Mouse (Mus musculus) liver, embryonic 12.5 days (tissue): ENCODE measurements around the gene Dip2c. TPM values are rescaled to one million over a fixed set of nuclear protein-coding genes. Genes with fewer than 3 reads are reported as not detected.

Experiments used
- ATAC-seq: fragments of 200-750 bp; cut with Nextera tagmentation; 2 replicates; pipeline ENCODE4 v1.8.0; 2017; ENCODE audit warnings: moderate number of reproducible peaks, mild to moderate bottlenecking, moderate library complexity
- H3K27ac ChIP-seq: fragments of 300-500 bp; sonication (generic); 2 replicates; pipeline ENCODE4 v1.5.1; 2016; ENCODE audit warnings: mild to moderate bottlenecking
- H3K27me3 ChIP-seq: fragments of 300-500 bp; sonication (generic); replicated peaks from 2 replicates; pipeline ENCODE4 v1.6.1; 2016; ENCODE audit warnings: mild to moderate bottlenecking, moderate library complexity
- H3K36me3 ChIP-seq: fragments of 300-500 bp; sonication (generic); 2 replicates; pipeline ENCODE4 v1.6.1; 2016; ENCODE audit warnings: mild to moderate bottlenecking, moderate library complexity
- H3K4me1 ChIP-seq: fragments of 300-500 bp; sonication (generic); 2 replicates; pipeline ENCODE4 v1.6.1; 2016
- H3K4me2 ChIP-seq: fragments of 300-500 bp; sonication (generic); 2 replicates; pipeline ENCODE4 v1.6.1; 2016; ENCODE audit warnings: mild to moderate bottlenecking, moderate library complexity
- H3K4me3 ChIP-seq: fragments of 300-500 bp; sonication (generic); 2 replicates; pipeline ENCODE4 v1.5.1; 2016; ENCODE audit warnings: mild to moderate bottlenecking, moderate library complexity
- H3K9ac ChIP-seq: fragments of 300-500 bp; sonication (generic); 2 replicates; pipeline ENCODE4 v1.6.1; 2016; ENCODE audit warnings: mild to moderate bottlenecking, moderate library complexity
- H3K9me3 ChIP-seq: fragments of 300-500 bp; sonication (generic); replicated peaks from 2 replicates; pipeline ENCODE4 v1.6.1; 2016; ENCODE audit warnings: mild to moderate bottlenecking, moderate library complexity
- WGBS: fragments of 180-500 bp; shearing (Covaris S2); methylation state at CpG from one replicate; pipeline ENCODE4 v1.1.7; 2016; ENCODE audit not compliant: insufficient replicate concordance; 5-methylcytosine and 5-hydroxymethylcytosine counted together
- polyA plus RNA-seq: library from polyadenylated mRNA; unstranded; fragments of >200 nt; fragmentation: Nextera tagmentation; extraction: Ambion mirVana; gene quantifications from 2 replicates; pipeline ENCODE4 v1.2.1, GENCODE M21; 2016

Dip2c gene
- polyA plus RNA-seq, 1 experiment from 2014 or later: 1.2 TPM

DNA sequence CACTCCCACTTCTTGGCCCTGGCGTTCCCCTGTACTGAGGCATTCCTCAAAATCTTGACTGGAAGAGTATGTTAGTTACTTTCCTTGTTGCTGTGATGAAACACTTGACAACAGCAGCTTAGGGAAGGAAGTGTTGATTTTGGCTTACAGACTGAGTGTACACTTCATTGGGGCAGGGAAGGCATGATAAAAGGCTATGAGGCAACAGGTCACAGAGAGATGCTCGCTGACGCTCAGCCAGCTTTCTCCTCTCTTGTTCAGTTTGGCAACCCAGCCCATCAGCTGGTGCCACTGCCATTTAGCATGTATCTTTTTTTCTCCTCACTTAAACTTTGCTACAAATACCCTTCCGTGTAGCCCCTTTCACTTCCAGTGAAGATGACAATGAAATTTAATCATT is 302.1 kb downstream of the Dip2c start:
- H3K9me3 ChIP-seq: no peaks in the 10 kb centered on the region
- no peaks in the 10 kb centered on the region for H3K36me3 ChIP-seq
- no peaks in the 10 kb centered on the region for H3K27me3 ChIP-seq
- H3K4me2 ChIP-seq: no peak overlapping the region
- 70% methylated on average over 4 of the region's 4 CpGs for WGBS
- H3K4me1 ChIP-seq: no peaks in the 10 kb centered on the region
- no peak for ATAC-seq
- no peak overlapping the region for H3K4me3 ChIP-seq
- no peak overlapping the region for H3K27ac ChIP-seq
- no peak overlapping the region for H3K9ac ChIP-seq

DNA sequence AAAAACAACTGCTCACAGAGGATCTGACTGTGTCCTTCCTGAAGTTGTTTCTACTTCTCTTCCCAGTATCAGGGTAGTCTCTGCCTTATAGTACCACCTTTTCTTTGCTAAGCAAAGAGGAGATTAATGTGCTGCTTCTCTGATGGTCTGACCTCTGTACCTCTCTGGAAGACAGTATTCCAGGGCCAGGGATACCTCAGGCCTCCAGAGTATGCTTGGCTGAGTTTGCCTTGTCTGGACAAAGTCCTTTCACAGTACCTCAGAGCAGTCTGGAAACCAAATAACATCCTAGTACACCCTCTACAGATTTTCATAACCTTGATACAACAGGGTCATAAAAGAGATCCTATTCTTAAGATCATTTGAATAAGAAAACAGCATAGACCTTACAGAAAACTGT is 305.5 kb downstream of the Dip2c start:
- Histone ChIP-seq H3K27me3 (no peaks in the 10 kb centered on the region), H3K9ac (no peak overlapping the region), H3K36me3 (no peaks in the 10 kb centered on the region), H3K9me3 (no peaks in the 10 kb centered on the region), H3K4me3 (no peak overlapping the region), H3K4me2 (no peak overlapping the region), H3K27ac (no peak overlapping the region), H3K4me1 (no peaks in the 10 kb centered on the region)
- no peak for ATAC-seq

DNA sequence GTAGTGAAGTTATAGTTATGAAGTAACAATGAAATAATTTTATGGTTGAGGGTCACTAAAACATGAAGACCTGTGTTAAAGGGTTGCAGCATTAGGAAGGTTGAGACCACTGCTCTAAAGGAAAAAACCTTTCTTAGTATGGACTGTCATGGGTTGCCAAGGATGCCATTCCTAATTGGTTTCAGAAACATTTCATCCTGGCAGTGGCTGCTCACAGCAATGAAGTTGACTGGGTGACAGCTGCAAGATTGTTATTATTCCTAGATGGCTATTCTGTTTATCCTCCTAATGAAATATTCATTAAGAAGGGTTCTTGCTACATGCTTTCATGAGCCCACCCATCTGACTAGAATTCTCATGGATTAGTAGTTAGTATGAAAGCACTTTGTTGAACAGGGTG is 307.3 kb downstream of the Dip2c start:
- Histone ChIP-seq H3K27ac (no peak overlapping the region), H3K9ac (no peak overlapping the region), H3K9me3 (no peaks in the 10 kb centered on the region), H3K4me2 (no peak overlapping the region), H3K27me3 (no peaks in the 10 kb centered on the region), H3K36me3 (no peaks in the 10 kb centered on the region), H3K4me1 (no peaks in the 10 kb centered on the region), H3K4me3 (no peak overlapping the region)
- ATAC-seq: no peak

DNA sequence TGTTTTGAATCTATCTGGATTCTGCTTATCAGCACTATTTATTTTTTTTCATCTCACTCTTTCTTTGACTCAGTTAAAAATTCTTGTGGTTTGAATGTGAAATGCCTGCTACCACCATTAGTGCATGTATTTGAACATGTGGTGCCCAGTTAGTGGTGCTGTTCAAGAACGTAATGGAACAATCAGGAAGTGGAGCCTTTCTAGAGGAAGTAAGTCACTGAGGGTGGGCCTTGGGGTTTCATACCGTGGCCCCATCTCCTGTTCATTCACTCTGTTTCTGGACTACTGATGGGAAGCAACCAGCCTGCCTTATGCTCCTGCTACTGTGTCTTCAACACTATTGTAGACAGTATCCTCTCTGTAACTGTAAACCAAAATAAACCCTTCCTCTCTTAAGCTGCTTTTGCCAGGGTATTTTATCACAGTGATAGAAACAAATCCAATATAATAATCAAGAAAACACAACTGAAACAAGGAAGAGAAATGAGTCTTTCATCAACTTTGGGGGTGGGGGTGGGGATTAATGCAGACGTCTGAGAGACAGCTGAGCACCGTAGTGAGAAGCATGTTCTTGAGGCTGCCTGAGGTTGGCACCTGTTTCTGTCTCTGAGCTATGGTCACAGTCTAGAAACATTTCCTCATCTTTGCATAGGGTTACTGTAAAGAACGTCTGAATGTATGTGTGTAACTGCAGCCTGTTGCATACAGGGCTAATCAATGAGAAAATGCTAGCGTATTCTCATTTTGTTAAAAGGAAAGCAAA is 323.2 kb downstream of the Dip2c start:
- Histone ChIP-seq H3K4me2 (no peak overlapping the region), H3K4me1 (no peaks in the 10 kb centered on the region), H3K27ac (no peak overlapping the region), H3K9ac (no peak overlapping the region), H3K27me3 (no peaks in the 10 kb centered on the region), H3K36me3 (no peaks in the 10 kb centered on the region), H3K4me3 (no peak overlapping the region), H3K9me3 (no peaks in the 10 kb centered on the region)
- 50% methylated on average over 6 of the region's 6 CpGs for WGBS
- ATAC-seq: no peak

DNA sequence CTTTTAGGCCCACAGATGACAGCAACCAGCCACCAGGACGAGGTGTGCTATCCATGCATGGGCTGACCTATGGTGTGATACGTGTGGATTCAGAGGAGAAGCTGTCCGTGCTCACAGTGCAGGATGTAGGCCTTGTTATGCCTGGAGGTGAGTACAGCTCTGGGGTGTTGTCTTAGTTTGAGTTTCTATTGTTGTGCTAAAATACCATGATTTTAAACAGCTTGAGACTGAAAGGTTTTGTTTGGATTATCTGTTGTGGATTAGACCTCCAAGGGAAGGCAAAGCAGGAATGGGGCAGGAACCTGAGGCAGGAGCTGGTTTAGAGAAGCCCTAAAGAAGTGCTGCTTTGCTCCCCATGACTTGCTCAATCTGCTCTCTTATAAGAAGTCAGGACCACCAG is 325.0 kb downstream of the Dip2c start:
- Histone ChIP-seq H3K27ac (no peak overlapping the region), H3K4me2 (no peak overlapping the region), H3K9me3 (no peaks in the 10 kb centered on the region), H3K36me3 (no peaks in the 10 kb centered on the region), H3K4me3 (no peak overlapping the region), H3K27me3 (no peaks in the 10 kb centered on the region), H3K9ac (no peak overlapping the region), H3K4me1 (no peaks in the 10 kb centered on the region)
- 63% methylated on average over 3 of the region's 3 CpGs for WGBS
- no peak for ATAC-seq

DNA sequence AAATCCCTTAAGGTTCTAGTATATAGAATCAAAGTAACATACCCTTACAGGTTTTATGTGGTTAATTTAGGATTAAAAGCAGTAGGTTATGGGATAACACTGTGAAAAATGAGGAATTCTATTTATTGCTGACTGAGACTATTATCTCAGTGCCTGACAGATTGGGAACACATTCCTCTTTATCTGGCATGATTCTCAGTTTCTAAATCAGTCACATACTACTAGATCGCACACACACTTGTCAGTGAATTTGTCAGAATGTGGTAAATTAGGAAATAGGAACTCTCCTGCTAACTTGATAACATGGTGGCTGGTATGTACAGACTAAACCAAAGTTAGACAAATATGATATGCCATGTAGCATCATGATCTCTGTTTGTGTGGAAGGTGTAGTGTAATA is 334.9 kb downstream of the Dip2c start:
- no peak overlapping the region for H3K27ac ChIP-seq
- no peak for ATAC-seq
- H3K4me3 ChIP-seq: no peak overlapping the region
- WGBS: 59% methylated on average over 1 of the region's 1 CpGs
- H3K27me3 ChIP-seq: no peaks in the 10 kb centered on the region
- H3K9me3 ChIP-seq: no peaks in the 10 kb centered on the region
- H3K4me2 ChIP-seq: no peak overlapping the region
- H3K36me3 ChIP-seq: no peaks in the 10 kb centered on the region
- no peaks in the 10 kb centered on the region for H3K4me1 ChIP-seq
- H3K9ac ChIP-seq: no peak overlapping the region

DNA sequence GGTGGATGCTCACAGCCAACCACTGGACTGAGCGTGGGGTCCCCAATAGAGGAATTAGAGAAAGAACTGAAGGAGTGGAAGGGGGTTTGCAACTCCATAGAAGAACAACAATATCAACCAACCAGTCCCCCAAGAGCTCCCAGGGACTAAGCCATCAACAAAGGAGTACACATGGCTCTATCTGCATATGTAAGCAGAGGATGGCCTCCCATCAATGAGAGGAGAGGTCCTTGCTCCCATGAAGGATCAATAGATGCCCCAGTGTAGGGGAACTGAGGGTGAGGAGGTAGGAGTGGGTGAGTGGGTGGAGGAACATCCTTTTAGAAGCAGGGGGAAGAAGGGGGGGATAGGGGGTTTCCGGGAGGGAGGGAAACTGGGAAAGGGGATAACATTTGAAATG is 356.4 kb downstream of the Dip2c start:
- Histone ChIP-seq H3K9ac (no peak overlapping the region), H3K4me1 (0 out of 2 replicates have a peak, but pooled peaks cover 3% of the 10 kb centered on the region), H3K4me2 (no peak overlapping the region), H3K4me3 (no peak overlapping the region), H3K36me3 (no peaks in the 10 kb centered on the region), H3K27ac (no peak overlapping the region), H3K27me3 (no peaks in the 10 kb centered on the region), H3K9me3 (no peaks in the 10 kb centered on the region)
- WGBS: 72% methylated on average over 2 of the region's 2 CpGs
- no peak for ATAC-seq

DNA sequence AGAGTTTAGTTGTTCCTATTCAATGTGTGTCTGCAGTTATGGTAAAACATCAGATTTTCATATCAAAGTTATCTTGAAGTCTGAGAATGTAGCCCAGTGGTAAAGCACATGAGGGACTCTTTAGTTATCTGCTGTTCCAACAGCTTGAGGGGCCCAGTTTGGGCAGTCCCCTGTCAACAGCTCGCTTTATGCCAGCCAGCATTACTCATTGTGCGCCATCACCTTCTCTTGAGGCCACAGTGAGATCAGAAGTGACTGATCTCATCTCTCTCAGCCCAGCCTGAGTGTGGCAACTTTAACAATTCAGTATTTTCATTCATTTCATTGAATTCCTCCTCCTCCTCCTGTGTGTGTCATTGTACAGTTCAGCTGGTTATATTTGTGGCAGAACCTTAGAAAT is 359.6 kb downstream of the Dip2c start:
- Histone ChIP-seq H3K9ac (no peak overlapping the region), H3K4me2 (no peak overlapping the region), H3K4me1 (peaks cover 7% of the 10 kb centered on the region; the same call in 1 of the 2 replicates), H3K36me3 (no peaks in the 10 kb centered on the region), H3K27ac (no peak overlapping the region), H3K9me3 (no peaks in the 10 kb centered on the region), H3K4me3 (no peak overlapping the region), H3K27me3 (no peaks in the 10 kb centered on the region)
- WGBS: 56% methylated on average over 2 of the region's 2 CpGs
- ATAC-seq: no peak

DNA sequence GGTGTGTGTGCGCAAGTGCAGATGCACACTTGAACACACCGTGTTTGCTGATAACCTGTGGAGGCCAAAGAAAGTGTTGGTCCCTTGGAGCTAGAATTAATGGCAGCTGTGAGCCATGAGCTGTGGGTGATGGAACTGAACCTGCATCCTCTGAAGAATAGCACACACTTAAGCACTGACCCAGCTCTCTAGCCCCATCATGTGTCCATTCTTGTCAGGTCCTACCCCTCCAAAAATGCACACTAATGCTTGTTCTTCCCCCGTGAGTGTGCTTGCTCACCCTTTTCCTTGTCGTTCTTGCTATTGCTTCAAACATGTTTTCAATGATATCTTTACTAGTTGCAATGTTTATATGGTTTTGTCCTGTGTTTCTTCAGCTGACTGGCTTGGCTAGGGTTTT is 360.2 kb downstream of the Dip2c start:
- Histone ChIP-seq H3K36me3 (no peaks in the 10 kb centered on the region), H3K4me1 (peaks cover 7% of the 10 kb centered on the region; the same call in 1 of the 2 replicates), H3K27ac (no peak overlapping the region), H3K4me2 (no peak overlapping the region), H3K27me3 (no peaks in the 10 kb centered on the region), H3K9ac (no peak overlapping the region), H3K4me3 (no peak overlapping the region), H3K9me3 (no peaks in the 10 kb centered on the region)
- 51% methylated on average over 4 of the region's 4 CpGs for WGBS
- ATAC-seq: no peak

DNA sequence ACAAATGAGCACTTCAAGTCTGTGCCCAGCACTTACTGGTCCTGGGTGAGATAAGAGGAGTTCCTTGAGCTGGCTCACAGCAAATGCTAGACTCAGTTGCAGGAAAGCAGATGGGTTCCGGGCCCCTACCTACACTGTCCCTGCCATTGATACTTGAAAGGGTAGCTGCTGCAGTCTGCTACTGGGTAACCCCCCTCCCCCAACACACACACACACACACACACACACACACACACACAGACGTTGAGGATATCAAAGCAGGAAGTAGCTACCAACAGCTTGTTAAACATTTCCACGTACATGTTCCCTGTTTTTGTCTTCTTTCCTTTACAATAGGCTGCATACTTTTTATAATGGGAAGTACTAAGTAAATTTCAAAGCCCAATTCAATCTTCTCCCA is 361.6 kb downstream of the Dip2c start:
- 38% methylated on average over 3 of the region's 3 CpGs for WGBS
- H3K4me2 ChIP-seq: no peak overlapping the region
- ATAC-seq: no peak
- H3K27ac ChIP-seq: no peak overlapping the region
- H3K4me3 ChIP-seq: no peak overlapping the region
- H3K4me1 ChIP-seq: peaks cover 7% of the 10 kb centered on the region; the same call in 1 of the 2 replicates
- no peak overlapping the region for H3K9ac ChIP-seq
- no peaks in the 10 kb centered on the region for H3K27me3 ChIP-seq
- H3K36me3 ChIP-seq: no peaks in the 10 kb centered on the region
- no peaks in the 10 kb centered on the region for H3K9me3 ChIP-seq

DNA sequence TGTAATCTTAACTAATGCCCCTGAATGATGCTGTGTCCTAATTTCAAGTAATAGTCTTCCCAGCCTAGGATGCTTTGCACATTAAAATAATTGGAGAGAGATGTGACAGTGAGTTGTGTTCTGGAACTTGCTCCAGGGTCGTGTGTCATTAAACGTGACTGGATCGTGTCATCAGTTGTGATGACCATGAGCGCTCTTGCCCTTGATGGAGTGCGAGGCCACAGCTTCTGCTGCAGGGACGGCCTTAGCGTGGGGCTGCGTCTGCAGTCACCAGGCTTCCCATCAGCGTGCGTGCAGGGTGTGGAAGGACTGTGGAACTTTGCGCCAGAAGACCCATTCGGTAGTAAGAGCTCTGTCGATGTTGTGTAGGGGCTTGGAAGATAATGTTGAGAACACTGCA is 372.4 kb downstream of the Dip2c start:
- H3K4me1 ChIP-seq: no peaks in the 10 kb centered on the region
- no peak overlapping the region for H3K4me2 ChIP-seq
- no peaks in the 10 kb centered on the region for H3K9me3 ChIP-seq
- no peaks in the 10 kb centered on the region for H3K36me3 ChIP-seq
- no peak overlapping the region for H3K9ac ChIP-seq
- no peak overlapping the region for H3K4me3 ChIP-seq
- no peak overlapping the region for H3K27ac ChIP-seq
- 87% methylated on average over 13 of the region's 13 CpGs for WGBS
- H3K27me3 ChIP-seq: no peaks in the 10 kb centered on the region
- no peak for ATAC-seq

DNA sequence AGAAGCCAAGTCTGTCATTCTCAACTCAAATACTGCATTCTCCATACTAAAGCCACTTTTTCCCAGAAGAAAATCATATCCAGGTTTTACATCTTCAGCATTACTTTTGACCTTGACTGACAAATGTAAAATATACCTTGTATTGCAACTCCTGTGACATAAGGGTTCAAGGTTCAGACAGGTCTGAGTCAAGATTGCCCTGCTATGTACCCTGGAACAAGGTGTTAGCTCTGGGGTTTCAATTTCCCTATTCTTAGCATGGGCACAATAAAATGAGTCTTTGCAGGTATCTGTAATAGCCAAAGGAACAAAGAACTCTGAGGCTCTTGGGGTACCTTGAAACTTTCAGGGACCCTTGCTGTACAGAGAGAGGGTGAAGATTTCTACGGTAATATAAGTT is 373.6 kb downstream of the Dip2c start:
- no peak for ATAC-seq
- no peaks in the 10 kb centered on the region for H3K27me3 ChIP-seq
- no peaks in the 10 kb centered on the region for H3K4me1 ChIP-seq
- H3K9ac ChIP-seq: no peak overlapping the region
- H3K9me3 ChIP-seq: no peaks in the 10 kb centered on the region
- no peak overlapping the region for H3K27ac ChIP-seq
- WGBS: 79% methylated on average over 1 of the region's 1 CpGs
- H3K36me3 ChIP-seq: no peaks in the 10 kb centered on the region
- H3K4me2 ChIP-seq: no peak overlapping the region
- H3K4me3 ChIP-seq: no peak overlapping the region

DNA sequence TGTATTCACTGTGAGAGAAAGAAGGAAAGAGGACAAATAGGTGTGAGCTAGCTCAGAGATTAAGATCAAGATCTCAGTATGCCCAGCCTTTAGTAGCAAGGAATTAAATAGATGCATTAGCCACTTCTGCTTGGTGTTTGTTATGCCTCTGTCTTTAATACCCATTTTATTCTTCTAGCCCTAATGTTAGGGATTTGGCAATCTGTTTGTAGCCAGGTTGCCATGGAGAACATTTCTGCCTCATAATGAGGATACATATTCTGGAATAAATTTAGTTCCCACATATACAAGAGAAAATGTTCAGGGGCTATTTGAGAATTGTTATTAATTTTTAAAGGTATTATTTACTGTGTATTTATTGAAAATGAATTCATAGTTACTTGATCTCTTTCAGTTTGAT is 374.3 kb downstream of the Dip2c start:
- Histone ChIP-seq H3K4me3 (no peak overlapping the region), H3K4me1 (no peaks in the 10 kb centered on the region), H3K27me3 (no peaks in the 10 kb centered on the region), H3K27ac (no peak overlapping the region), H3K9ac (no peak overlapping the region), H3K36me3 (no peaks in the 10 kb centered on the region), H3K4me2 (no peak overlapping the region), H3K9me3 (no peaks in the 10 kb centered on the region)
- no peak for ATAC-seq
